Mouse (Mus musculus): Measurements from ENCODE around the gene Krtap6-5. TPM values are rescaled to one million over a fixed set of nuclear protein-coding genes. Genes with fewer than 3 reads are reported as not detected.
"Not testable (repeated sequence)": the region's sequence is repeated elsewhere in the genome, so short reads cannot be mapped to it uniquely, and the experiment has no call there.

Gene Krtap6-5
- polyA plus RNA-seq (2015; fragmentation: Nextera tagmentation; extraction: Ambion mirVana): not detected in 2 replicates

DNA sequence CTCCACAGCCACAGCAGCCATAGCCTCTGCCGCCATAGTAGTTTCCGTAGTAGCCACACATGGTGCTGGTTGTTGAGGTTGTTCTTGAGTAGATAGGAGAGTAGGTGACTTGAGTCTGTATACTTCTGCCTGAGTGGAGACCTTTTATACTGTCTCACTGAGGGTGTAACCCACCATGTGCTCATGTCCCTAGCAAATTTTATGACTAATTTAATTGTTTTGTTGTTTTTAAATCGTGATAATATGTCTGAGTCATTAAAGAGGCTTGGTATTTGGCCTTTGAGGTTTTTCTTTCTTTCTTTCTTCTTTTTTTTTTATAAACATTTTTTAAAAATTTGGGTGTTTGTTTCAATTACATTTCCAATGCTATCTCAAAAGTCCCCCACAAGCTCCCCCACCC, at the start of gene Krtap6-5:
Gene Krtap6-5, minus strand, starts transcription at position 101 of the 400 bp plus-strand sequence.
- no peaks in the 10 kb centered on the region for H3K9me3 ChIP-seq
- H3K4me2 ChIP-seq: no peak within 1 kb of the TSS
- H3K9ac ChIP-seq: no peak within 1 kb of the TSS
- no peaks in the 10 kb centered on the region for H3K27me3 ChIP-seq
- no peaks in the 10 kb centered on the region for H3K4me1 ChIP-seq
- ATAC-seq (ENCODE audit: insufficient number of reproducible peaks, insufficient read depth, low FRiP score, low TSS enrichment, low read depth): no peak
- no peaks in the 10 kb centered on the region for H3K36me3 ChIP-seq
- H3K4me3 ChIP-seq: no peak within 1 kb of the TSS
- no peak within 1 kb of the TSS for H3K27ac ChIP-seq
- WGBS: 83% methylated on average over 3 of the region's 3 CpGs

DNA sequence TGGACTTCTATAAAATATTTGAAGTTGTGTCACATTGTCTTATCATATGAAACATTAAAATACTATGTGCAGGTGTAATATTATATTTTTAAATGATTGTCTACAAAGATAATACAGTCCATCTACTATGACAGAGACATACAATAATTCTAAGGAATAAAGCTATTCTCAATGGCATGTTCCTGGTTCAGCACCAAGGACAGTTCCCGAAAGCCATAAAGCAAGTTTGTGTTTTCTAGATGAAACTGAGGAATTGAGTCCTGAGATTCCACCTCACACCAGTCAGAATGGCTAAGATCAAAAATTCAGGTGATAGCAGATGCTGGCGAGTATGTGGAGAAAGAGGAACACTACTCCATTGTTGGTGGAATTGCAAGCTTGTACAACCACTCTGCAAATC, 23.4 kb upstream of the Krtap6-5 start:
- not testable (repeated sequence) for ATAC-seq (ENCODE audit: insufficient number of reproducible peaks, insufficient read depth, low FRiP score, low TSS enrichment, low read depth); H3K27me3 ChIP-seq; H3K36me3 ChIP-seq; H3K9me3 ChIP-seq; H3K4me3 ChIP-seq; H3K27ac ChIP-seq; H3K4me1 ChIP-seq; H3K9ac ChIP-seq; H3K4me2 ChIP-seq
- WGBS: 56% methylated on average over 2 of the region's 2 CpGs

DNA sequence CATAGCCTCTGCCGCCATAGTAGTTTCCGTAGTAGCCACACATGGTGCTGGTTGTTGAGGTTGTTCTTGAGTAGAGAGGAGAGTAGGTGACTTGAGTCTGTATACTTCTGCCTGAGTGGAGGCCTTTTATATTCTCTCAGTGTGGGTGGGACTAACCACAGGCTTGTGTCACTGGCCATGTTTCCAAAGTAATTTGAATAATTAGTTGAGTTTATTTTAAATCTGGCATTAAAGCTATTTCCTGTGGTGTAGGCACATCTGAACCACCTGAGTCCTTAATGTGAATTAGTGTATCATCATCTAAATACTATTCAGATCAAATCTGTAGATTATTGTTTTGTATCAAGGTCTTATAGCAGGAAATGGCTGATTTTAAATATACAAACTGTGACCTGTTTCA, 16.2 kb upstream of the Krtap6-5 start, which contains the start of gene 1110025L11Rik:
Gene 1110025L11Rik, minus strand, starts transcription at position 101 of the 400 bp plus-strand sequence.
- not testable (repeated sequence) for H3K36me3 ChIP-seq; H3K9me3 ChIP-seq; H3K4me1 ChIP-seq; H3K4me2 ChIP-seq; H3K27me3 ChIP-seq; H3K4me3 ChIP-seq; ATAC-seq (ENCODE audit: insufficient number of reproducible peaks, insufficient read depth, low FRiP score, low TSS enrichment, low read depth); H3K27ac ChIP-seq; H3K9ac ChIP-seq
- WGBS: no CpG with 5 or more reads among the region's 2 CpGs

DNA sequence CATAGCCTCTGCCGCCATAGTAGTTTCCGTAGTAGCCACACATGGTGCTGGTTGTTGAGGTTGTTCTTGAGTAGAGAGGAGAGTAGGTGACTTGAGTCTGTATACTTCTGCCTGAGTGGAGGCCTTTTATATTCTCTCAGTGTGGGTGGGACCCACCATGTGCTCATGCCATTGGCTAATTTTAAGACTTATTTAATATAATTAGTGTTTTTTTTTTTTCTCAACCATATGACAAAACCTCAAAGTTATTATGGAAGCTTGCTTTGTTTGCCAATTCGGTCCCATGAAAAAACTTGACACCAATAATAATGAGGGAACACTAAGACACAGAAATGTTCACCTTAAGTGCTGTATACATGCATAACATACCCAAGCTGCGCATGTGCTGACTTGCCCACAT, 6.3 kb downstream of the Krtap6-5 start, which contains the start of gene Gm10228:
Gene Gm10228, minus strand, starts transcription at position 101 of the 400 bp plus-strand sequence.
- not testable (repeated sequence) for H3K4me1 ChIP-seq; H3K9me3 ChIP-seq; H3K9ac ChIP-seq; H3K27me3 ChIP-seq; ATAC-seq (ENCODE audit: insufficient number of reproducible peaks, insufficient read depth, low FRiP score, low TSS enrichment, low read depth); H3K4me2 ChIP-seq; H3K36me3 ChIP-seq; H3K27ac ChIP-seq; H3K4me3 ChIP-seq
- WGBS: 85% methylated on average over 2 of the region's 4 CpGs

DNA sequence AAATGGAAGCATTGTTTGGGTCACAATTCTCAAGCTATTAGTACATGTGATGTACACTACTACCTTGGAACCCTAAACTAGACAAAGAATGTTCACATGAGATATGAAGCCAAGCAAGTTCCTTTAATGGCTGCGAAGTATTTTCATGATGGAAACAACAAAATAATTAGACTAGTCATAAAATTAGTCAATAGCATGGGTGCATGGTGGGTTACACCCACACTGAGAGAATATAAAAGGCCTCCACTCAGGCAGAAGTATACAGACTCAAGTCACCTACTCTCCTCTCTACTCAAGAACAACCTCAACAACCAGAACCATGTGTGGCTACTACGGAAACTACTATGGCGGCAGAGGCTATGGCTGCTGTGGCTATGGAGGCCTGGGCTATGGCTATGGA, 16.3 kb downstream of the Krtap6-5 start, which contains the start of gene Krtap6-1:
Gene Krtap6-1, plus strand, starts transcription at position 301 of the 400 bp plus-strand sequence.
- H3K27me3 ChIP-seq; H3K4me3 ChIP-seq; ATAC-seq (ENCODE audit: insufficient number of reproducible peaks, insufficient read depth, low FRiP score, low TSS enrichment, low read depth); H3K36me3 ChIP-seq; H3K27ac ChIP-seq; H3K4me1 ChIP-seq; H3K9me3 ChIP-seq; H3K4me2 ChIP-seq; H3K9ac ChIP-seq: not testable (repeated sequence)
- WGBS: 94% methylated on average over 3 of the region's 3 CpGs

DNA sequence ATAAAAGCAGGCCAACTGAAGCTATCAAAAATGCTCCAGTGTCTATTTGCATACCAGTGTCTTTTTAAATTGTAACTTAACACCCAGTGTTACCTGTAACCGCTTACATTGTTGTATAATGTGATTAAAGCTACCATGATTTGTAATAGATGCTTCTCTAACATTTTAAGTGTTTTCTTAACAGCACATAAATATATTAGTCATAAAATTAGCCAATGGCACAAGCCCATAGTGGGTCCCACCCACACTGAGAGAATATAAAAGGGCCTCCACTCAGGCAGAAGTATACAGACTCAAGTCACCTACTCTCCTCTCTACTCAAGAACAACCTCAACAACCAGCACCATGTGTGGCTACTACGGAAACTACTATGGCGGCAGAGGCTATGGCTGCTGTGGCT, 32.7 kb downstream of the Krtap6-5 start, which contains the start of gene Gm10229:
Gene Gm10229, plus strand, starts transcription at position 301 of the 400 bp plus-strand sequence.
- not testable (repeated sequence) for ATAC-seq (ENCODE audit: insufficient number of reproducible peaks, insufficient read depth, low FRiP score, low TSS enrichment, low read depth); H3K36me3 ChIP-seq; H3K4me1 ChIP-seq; H3K4me2 ChIP-seq; H3K4me3 ChIP-seq; H3K27ac ChIP-seq; H3K9ac ChIP-seq; H3K9me3 ChIP-seq; H3K27me3 ChIP-seq
- 90% methylated on average over 3 of the region's 3 CpGs for WGBS

DNA sequence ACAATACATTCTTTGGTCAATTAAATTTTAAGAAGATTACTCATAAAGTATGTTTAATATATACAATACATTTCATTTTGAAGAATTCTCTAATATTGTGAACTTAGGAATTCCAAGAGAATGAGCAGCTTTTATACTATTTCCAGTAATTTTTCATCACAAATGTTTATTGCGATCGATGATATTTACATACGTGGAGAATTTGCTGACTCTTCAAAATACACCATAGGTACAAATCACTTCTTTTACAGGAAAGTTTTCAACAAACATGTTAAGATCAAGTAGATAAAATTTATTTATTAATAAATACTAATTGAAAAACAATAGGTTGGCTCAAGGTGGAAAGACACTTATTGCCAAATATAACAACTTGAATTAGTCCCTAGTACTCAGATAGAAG, 33.7 kb downstream of the Krtap6-5 start:
- 97% methylated on average over 3 of the region's 3 CpGs for WGBS
- no peaks in the 10 kb centered on the region for H3K4me1 ChIP-seq

DNA sequence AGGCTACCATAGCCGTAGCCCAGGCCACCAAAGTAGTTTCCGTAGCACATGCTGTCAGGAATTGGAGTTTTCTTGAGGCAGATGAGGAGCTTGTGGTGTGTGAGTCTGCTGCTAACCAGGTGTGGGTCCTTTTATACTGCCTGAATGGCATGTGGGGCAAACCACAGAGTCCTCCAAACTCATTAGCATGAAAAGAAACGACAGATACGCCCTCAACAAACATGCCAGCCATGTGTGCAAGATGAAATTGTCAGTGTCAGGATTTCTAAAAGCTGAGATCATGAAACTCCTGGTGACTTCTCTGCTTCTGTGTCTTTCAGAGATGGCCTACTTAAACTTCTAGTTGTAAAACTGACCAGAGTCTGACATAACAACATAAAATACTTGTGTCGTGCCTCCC, 37.0 kb downstream of the Krtap6-5 start, which contains the start of gene Krtap22-2:
Gene Krtap22-2, minus strand, starts transcription at position 101 of the 400 bp plus-strand sequence.
- Histone ChIP-seq H3K9me3 (no peaks in the 10 kb centered on the region), H3K27me3 (no peaks in the 10 kb centered on the region), H3K4me3 (no peak within 1 kb of the TSS), H3K9ac (no peak within 1 kb of the TSS), H3K36me3 (no peaks in the 10 kb centered on the region), H3K4me1 (no peaks in the 10 kb centered on the region), H3K27ac (no peak within 1 kb of the TSS), H3K4me2 (no peak within 1 kb of the TSS)
- no peak for ATAC-seq (ENCODE audit: insufficient number of reproducible peaks, insufficient read depth, low FRiP score, low TSS enrichment, low read depth)
- WGBS: 75% methylated on average over 5 of the region's 5 CpGs

More for the DNA sequence above, 33.7 kb downstream of the Krtap6-5 start:
- H3K9ac ChIP-seq: no peak overlapping the region
- H3K4me2 ChIP-seq: no peak overlapping the region
- no peaks in the 10 kb centered on the region for H3K27me3 ChIP-seq
- no peaks in the 10 kb centered on the region for H3K36me3 ChIP-seq
- no peak for ATAC-seq (ENCODE audit: insufficient number of reproducible peaks, insufficient read depth, low FRiP score, low TSS enrichment, low read depth)
- no peak overlapping the region for H3K27ac ChIP-seq
- no peaks in the 10 kb centered on the region for H3K9me3 ChIP-seq
- H3K4me3 ChIP-seq: no peak overlapping the region

Other genes starting within 250 kb of the Krtap6-5 start
- not detected in 2 replicates for gene Gm20741, start 235.7 kb downstream of the Krtap6-5 start, polyA plus RNA-seq (2015; fragmentation: Nextera tagmentation; extraction: Ambion mirVana)
- not detected in 2 replicates for gene Krtap15, start 227.7 kb downstream of the Krtap6-5 start, polyA plus RNA-seq (2015; fragmentation: Nextera tagmentation; extraction: Ambion mirVana)
- not detected in 2 replicates for gene Krtap14, start 221.7 kb downstream of the Krtap6-5 start, polyA plus RNA-seq (2015; fragmentation: Nextera tagmentation; extraction: Ambion mirVana)
- gene Krtap19-1, start 178.5 kb downstream of the Krtap6-5 start, polyA plus RNA-seq (2015; fragmentation: Nextera tagmentation; extraction: Ambion mirVana): not detected in 2 replicates
- not detected in 2 replicates for gene Krtap19-2, start 173.6 kb downstream of the Krtap6-5 start, polyA plus RNA-seq (2015; fragmentation: Nextera tagmentation; extraction: Ambion mirVana)
- not detected in 2 replicates for gene Krtap19-3, start 169.8 kb downstream of the Krtap6-5 start, polyA plus RNA-seq (2015; fragmentation: Nextera tagmentation; extraction: Ambion mirVana)
- gene Krtap19-4, start 162.8 kb downstream of the Krtap6-5 start, polyA plus RNA-seq (2015; fragmentation: Nextera tagmentation; extraction: Ambion mirVana): not detected in 2 replicates
- gene Krtap19-5, start 151.4 kb downstream of the Krtap6-5 start, polyA plus RNA-seq (2015; fragmentation: Nextera tagmentation; extraction: Ambion mirVana): not detected in 2 replicates
- not detected in 2 replicates for gene Krtap19-9b, start 115.6 kb downstream of the Krtap6-5 start, polyA plus RNA-seq (2015; fragmentation: Nextera tagmentation; extraction: Ambion mirVana)
- not detected in 2 replicates for gene Krtap16-3, start 85.0 kb downstream of the Krtap6-5 start, polyA plus RNA-seq (2015; fragmentation: Nextera tagmentation; extraction: Ambion mirVana)
- not detected in 2 replicates for gene Krtap22-2, start 37.1 kb downstream of the Krtap6-5 start, polyA plus RNA-seq (2015; fragmentation: Nextera tagmentation; extraction: Ambion mirVana)
- not detected in 2 replicates for gene Gm10229, start 32.6 kb downstream of the Krtap6-5 start, polyA plus RNA-seq (2015; fragmentation: Nextera tagmentation; extraction: Ambion mirVana)
- gene Krtap6-1, start 16.2 kb downstream of the Krtap6-5 start, polyA plus RNA-seq (2015; fragmentation: Nextera tagmentation; extraction: Ambion mirVana): not detected in 2 replicates
- not detected in 2 replicates for gene Gm10228, start 6.4 kb downstream of the Krtap6-5 start, polyA plus RNA-seq (2015; fragmentation: Nextera tagmentation; extraction: Ambion mirVana)
- not detected in 2 replicates for gene 1110025L11Rik, start 16.1 kb upstream of the Krtap6-5 start, polyA plus RNA-seq (2015; fragmentation: Nextera tagmentation; extraction: Ambion mirVana)
- not detected in 2 replicates for gene Krtap6-3, start 36.1 kb upstream of the Krtap6-5 start, polyA plus RNA-seq (2015; fragmentation: Nextera tagmentation; extraction: Ambion mirVana)
- not detected in 2 replicates for gene Gm6358, start 93.0 kb upstream of the Krtap6-5 start, polyA plus RNA-seq (2015; fragmentation: Nextera tagmentation; extraction: Ambion mirVana)
- gene Gm10061, start 103.2 kb upstream of the Krtap6-5 start, polyA plus RNA-seq (2015; fragmentation: Nextera tagmentation; extraction: Ambion mirVana): not detected in 2 replicates
- gene Gm9789, start 110.1 kb upstream of the Krtap6-5 start, polyA plus RNA-seq (2015; fragmentation: Nextera tagmentation; extraction: Ambion mirVana): not detected in 2 replicates
- gene Gm7735, start 121.6 kb upstream of the Krtap6-5 start, polyA plus RNA-seq (2015; fragmentation: Nextera tagmentation; extraction: Ambion mirVana): not detected in 2 replicates
- gene 1110057P08Rik, start 126.9 kb upstream of the Krtap6-5 start, polyA plus RNA-seq (2015; fragmentation: Nextera tagmentation; extraction: Ambion mirVana): not detected in 2 replicates
- gene Krtap20-2, start 158.0 kb upstream of the Krtap6-5 start, polyA plus RNA-seq (2015; fragmentation: Nextera tagmentation; extraction: Ambion mirVana): not detected in 2 replicates

Measured in embryonic facial prominence, embryonic 13.5 days (tissue).